Mouse (Mus musculus) granulocyte monocyte progenitor cell, adult 5-6 weeks (primary cell): ENCODE data around the gene Fam24a. TPM values are rescaled to one million over a fixed set of nuclear protein-coding genes. Genes with fewer than 3 reads are reported as not detected.

Experiments
- total RNA-seq, 2 experiments: library from RNA; stranded (forward) in 1 of 2; stranded (reverse) in 1 of 2; fragments of 200-712, 200-1000 nt in 1 of 2; fragments of >200 nt in 1 of 2; fragmentation: Nextera tagmentation in 1 of 2; gene quantifications; 2 replicates each; pipeline ENCODE4 v1.2.3; 2014 to 2017

Gene Fam24a
- total RNA-seq, 2 experiments from 2014 or later, result not detected

Other genes starting within 250 kb of the Fam24a start
- not detected in 2 replicates for gene 4933402N03Rik, start 187.6 kb upstream of the Fam24a start, total RNA-seq (2014; fragmentation: Nextera tagmentation)
- gene 4933402N03Rik, start 187.6 kb upstream of the Fam24a start, total RNA-seq (2017), result not detected in 2 replicates
- not detected in 2 replicates for gene 5430419D17Rik, start 159.5 kb upstream of the Fam24a start, total RNA-seq (2014; fragmentation: Nextera tagmentation)
- not detected in 2 replicates for gene 5430419D17Rik, start 159.5 kb upstream of the Fam24a start, total RNA-seq (2017)
- not detected in 2 replicates for gene Cuzd1, start 11.6 kb upstream of the Fam24a start, total RNA-seq (2014; fragmentation: Nextera tagmentation)
- gene Cuzd1, start 11.6 kb upstream of the Fam24a start, total RNA-seq (2017), result not detected in 2 replicates
- not detected in 2 replicates for gene Fam24b, start 4.3 kb upstream of the Fam24a start, total RNA-seq (2014; fragmentation: Nextera tagmentation)
- not detected in 2 replicates for gene Fam24b, start 4.3 kb upstream of the Fam24a start, total RNA-seq (2017)
- gene 2310057M21Rik, start 28.9 kb downstream of the Fam24a start, total RNA-seq (2014; fragmentation: Nextera tagmentation), result 8.5 and 9.2 TPM in 2 replicates
- 4.4 and 6.2 TPM in 2 replicates for gene 2310057M21Rik, start 28.9 kb downstream of the Fam24a start, total RNA-seq (2017)
- 13.4 and 20.3 TPM in 2 replicates for gene Pstk, start 37.3 kb downstream of the Fam24a start, total RNA-seq (2014; fragmentation: Nextera tagmentation)
- 23.1 and 25.4 TPM in 2 replicates for gene Pstk, start 37.3 kb downstream of the Fam24a start, total RNA-seq (2017)
- gene Ikzf5, start 76.7 kb downstream of the Fam24a start, total RNA-seq (2014; fragmentation: Nextera tagmentation), result 17.9 and 23.4 TPM in 2 replicates
- 24.5 and 33.0 TPM in 2 replicates for gene Ikzf5, start 76.7 kb downstream of the Fam24a start, total RNA-seq (2017)
- 18.3 and 35.0 TPM in 2 replicates for gene Acadsb, start 76.7 kb downstream of the Fam24a start, total RNA-seq (2014; fragmentation: Nextera tagmentation)
- 62.5 and 69.5 TPM in 2 replicates for gene Acadsb, start 76.7 kb downstream of the Fam24a start, total RNA-seq (2017)
- not detected in 2 replicates for gene Hmx3, start 209.0 kb downstream of the Fam24a start, total RNA-seq (2014; fragmentation: Nextera tagmentation)
- gene Hmx3, start 209.0 kb downstream of the Fam24a start, total RNA-seq (2017), result not detected in 2 replicates
- not detected in 2 replicates for gene Hmx2, start 214.9 kb downstream of the Fam24a start, total RNA-seq (2014; fragmentation: Nextera tagmentation)
- gene Hmx2, start 214.9 kb downstream of the Fam24a start, total RNA-seq (2017), result not detected in 2 replicates
- gene Bub3, start 226.4 kb downstream of the Fam24a start, total RNA-seq (2014; fragmentation: Nextera tagmentation), result 67.7 and 85.7 TPM in 2 replicates
- 94.4 and 106 TPM in 2 replicates for gene Bub3, start 226.4 kb downstream of the Fam24a start, total RNA-seq (2017)